Mouse (Mus musculus): ENCODE data around the gene Mylpf.
"Not testable (repeated sequence)": the region's sequence is repeated elsewhere in the genome, so short reads cannot be mapped to it uniquely, and the experiment has no call there.

The Mylpf gene

DNA sequence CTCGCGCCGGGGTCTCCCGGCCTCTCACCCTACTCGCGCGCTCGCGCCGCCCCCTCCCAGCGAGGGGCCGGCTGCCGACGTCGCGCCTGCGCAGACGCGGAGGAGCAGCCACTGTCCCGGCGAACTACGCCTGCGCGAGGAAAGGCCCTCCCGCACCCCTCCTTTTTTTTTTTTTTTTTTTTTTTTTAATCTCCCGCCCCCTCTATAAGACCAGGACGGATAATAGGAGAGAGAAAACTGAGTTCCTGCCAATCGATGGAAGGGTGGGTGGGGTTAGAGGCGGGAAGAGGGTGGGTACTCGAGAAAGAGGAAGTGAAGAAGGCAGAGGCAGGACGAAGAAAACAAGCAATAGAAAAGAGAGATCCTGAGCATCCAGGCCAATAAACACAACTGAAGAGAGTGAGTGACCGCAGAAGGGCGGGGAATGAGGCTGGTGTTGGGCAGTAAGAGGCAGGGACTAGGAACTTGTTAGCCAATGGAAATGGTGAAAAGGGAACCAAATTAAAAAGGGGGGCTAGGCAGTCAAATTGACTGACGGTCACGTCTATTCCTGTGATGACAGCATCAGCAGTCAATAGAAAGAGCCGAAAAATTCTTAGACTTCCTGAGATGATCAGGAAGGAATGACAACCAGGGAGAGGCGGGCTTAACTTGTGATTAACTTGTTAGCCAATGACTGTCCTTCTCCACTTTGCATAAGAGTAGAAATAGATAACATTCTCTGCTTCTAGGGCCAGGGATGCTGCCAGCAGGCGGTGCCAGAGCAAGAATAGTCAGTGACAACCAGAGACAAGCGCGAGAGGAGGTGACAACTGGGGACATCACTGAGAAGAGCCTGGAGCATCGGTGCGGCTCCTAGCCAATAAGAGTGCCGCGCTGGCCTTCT, at the start of gene Mylpf:
Gene Mylpf (plus strand): TSS at position 338 of the 886 bp plus-strand sequence.
- peak; percentile 77 to 89 for DNase-seq (ENCODE audit: low spot score in 2 of 2)

DNA sequence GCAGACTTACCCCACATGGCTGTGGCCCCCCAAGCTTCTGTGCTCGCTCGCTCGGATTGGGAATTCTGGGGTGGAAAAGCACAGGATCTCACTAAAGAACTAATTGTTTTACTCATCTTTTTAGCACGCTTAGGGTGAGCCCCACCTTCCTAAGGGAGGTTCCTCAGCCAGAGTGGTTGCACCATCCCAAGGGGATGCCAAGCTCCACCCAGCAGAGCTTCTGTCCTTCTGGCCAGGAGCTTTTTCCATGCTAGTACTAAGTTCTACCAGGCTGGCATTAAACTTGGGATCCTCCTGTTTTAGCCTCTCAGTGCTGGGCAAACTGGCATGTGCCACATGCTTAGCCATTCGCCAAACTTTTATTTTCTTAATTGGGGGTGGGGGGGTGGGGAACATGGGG, 46.1 kb upstream of the Mylpf start:
- peak in 1 of 2 experiments; percentile 32 for DNase-seq (ENCODE audit: low spot score in 2 of 2)

DNA sequence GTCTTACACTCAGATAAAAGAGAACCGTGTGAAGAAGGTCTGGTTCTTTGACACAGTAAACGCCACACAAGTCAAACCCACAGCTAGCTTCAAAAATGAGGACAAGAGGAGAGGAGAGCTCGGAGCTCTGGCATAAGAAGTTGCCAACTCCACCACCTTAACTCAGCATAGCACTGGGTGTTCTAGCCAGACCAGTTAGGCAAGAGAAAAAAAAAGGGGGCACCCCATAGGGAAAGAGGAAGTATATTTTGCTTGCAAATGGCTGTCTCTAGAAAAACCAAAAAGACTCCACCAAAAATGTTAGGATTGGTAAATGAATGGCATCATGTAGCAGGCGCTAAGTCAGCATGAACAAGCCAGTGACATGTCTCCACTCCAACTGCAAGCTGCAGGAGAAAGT, 44.7 kb upstream of the Mylpf start:
- DNase-seq (ENCODE audit: low spot score in 2 of 2) = no peak

- no peak for DNase-seq (ENCODE audit: low spot score in 2 of 2)
Observed at GRCm38 (mm10) chr7:127165607-127166493, 42.8 kb upstream of the Mylpf start.

GRCm38 (mm10) chr7:127166501-127166900, 42.2 kb upstream of the Mylpf start:
- DNase-seq (ENCODE audit: low spot score in 2 of 2) = no peak

- no peak for DNase-seq (ENCODE audit: low spot score in 2 of 2)
Observed at GRCm38 (mm10) chr7:127176937-127177336, 31.8 kb upstream of the Mylpf start.

DNA sequence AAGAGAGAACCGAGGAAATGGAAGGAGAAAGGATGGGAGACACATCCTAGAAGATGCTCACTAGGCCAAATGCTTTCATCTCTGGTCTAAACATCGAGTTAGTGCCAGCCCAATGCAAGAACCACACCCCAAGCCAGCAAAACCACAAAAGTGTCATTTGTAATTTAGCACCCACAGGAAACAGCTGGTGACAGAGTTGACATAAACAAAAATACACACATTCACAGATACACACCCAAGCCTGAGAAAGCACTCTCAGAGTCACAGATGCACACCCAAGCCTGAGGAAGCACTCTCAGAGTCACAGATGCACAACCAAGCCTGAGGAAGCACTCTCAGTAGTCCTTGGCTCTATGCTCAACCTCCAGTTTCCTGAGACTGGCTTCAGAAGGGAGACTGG, 27.9 kb upstream of the Mylpf start:
- DNase-seq (ENCODE audit: low spot score in 2 of 2) = no peak

GRCm38 (mm10) chr7:127181724-127182123, 27.0 kb upstream of the Mylpf start:
- DNase-seq (ENCODE audit: low spot score in 2 of 2) = not testable (repeated sequence)

- DNase-seq (ENCODE audit: low spot score in 2 of 2) = no peak
Observed at GRCm38 (mm10) chr7:127183345-127183744, 25.3 kb upstream of the Mylpf start.

- no peak for DNase-seq (ENCODE audit: low spot score in 2 of 2)
Observed at GRCm38 (mm10) chr7:127183828-127184227, 24.9 kb upstream of the Mylpf start.

GRCm38 (mm10) chr7:127184720-127185119, 24.0 kb upstream of the Mylpf start:
- DNase-seq (ENCODE audit: low spot score in 2 of 2) = no peak

- no peak for DNase-seq (ENCODE audit: low spot score in 2 of 2)
Observed at GRCm38 (mm10) chr7:127185601-127186000, 23.1 kb upstream of the Mylpf start.

DNA sequence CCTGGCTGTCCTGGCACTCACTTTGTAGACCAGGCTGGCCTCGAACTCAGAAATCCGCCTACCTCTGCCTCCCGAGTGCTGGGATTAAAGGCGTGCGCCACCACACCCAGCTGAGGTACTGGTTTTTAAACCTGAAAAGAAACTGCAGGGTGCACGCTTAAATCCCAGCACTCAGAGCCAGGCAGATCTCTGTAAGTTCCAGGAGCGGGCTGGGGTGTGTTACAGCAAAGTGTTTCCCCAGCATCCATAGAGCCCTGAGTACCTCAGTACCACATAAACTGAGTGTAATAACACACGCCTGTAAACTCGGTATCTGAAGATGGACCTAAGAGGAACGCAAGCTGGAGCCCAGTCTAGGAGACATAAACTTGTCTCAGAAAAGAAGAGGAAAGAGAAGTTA, 21.3 kb upstream of the Mylpf start:
- DNase-seq (ENCODE audit: low spot score in 2 of 2) = no peak

DNA sequence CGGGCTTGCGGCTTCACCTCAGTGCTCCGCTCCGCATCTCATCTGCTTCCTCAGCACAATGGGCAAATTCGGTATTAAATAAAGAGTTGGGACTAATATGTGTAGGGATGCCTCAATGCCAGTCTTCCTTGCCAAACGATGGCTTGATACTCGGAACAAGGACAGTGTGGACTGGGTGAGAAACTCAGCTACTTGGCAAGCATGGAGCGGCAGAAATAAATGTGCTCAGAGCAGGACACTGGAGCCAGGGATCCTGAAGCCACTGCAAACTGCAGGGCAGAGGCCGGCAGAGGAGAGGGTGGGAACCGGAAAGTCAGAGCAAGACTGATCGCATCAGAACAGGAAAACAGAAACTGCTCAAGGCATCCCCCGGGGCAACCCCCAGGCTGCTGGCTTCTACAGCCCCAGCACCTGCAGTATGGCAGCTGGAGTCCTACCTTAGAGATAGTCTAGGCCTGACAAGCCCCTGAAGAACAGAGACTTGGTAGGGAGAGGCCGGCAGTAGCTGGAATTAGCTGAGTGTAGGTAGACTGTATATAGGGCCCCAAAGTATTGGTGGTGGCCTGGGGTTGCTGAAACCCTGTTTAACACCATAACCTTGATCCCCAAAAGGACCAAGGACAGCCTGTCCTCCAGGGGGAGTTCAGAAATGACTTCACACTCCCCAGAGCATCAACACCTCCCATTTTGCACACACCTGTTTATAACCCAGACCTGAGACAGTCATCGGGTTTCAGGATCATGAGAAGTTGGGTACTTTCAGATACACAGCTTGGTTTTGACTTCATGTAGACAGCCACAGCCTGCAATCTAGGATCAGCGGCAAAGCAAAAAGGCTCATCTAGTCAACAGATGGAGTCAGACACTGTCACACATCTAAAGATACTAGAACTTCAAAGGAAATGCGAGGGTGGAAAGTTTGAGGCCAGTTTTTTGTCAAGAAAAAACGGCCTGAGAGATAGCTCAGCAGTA, 20.1 kb upstream of the Mylpf start:
- DNase-seq (ENCODE audit: low spot score in 2 of 2) = no peak

- DNase-seq (ENCODE audit: low spot score in 2 of 2) = no peak
Observed at GRCm38 (mm10) chr7:127190672-127191071, 18.0 kb upstream of the Mylpf start.

DNA sequence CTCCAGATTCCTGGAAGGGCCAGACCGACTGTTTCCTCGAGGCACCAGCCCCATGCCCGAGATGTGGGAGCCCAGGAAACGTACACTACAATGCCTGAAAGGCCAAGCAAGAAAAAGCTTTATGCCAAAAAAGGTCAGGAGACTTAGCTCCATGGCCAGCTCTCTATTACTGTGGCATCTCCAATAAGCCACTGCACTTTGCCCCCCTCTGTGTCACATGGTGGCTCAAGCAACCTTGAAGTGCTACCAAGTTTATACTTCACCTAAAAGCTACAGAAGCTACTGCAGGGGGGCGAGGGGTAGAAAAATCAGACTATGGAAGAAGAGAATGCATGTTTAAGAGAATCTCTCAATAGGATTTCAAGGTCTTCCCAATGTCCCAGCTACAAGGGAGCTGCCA, 15.7 kb upstream of the Mylpf start:
- no peak for DNase-seq (ENCODE audit: low spot score in 2 of 2)

- no peak for DNase-seq (ENCODE audit: low spot score in 2 of 2)
Observed at GRCm38 (mm10) chr7:127194011-127194632, 14.6 kb upstream of the Mylpf start.

DNA sequence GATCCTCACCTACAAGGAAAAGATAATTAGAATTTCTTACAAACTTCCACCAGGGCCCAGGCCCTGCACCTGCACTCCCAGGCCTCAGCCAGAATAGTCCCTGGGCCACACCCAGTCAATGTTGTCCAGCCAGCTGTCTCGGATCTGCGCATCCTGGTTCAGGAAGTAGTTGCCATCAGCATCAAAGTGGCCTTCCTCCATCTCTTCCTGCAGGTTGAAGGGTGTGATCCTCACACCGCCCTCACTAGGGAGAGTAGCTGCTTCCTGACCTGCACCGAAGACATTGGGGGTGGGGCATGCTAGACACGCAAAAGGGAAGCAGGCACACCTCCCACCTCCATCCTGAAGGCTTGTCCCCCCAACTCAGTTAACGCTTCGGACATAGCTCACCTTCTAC, 14.1 kb upstream of the Mylpf start:
- no peak for DNase-seq (ENCODE audit: low spot score in 2 of 2)

- DNase-seq (ENCODE audit: low spot score in 2 of 2) = peak; percentile 90 to 95
Observed at GRCm38 (mm10) chr7:127195544-127196295, 13.0 kb upstream of the Mylpf start, which contains the start of gene Cd2bp2. TSS of gene Cd2bp2 (minus strand) at chr7:127196050.

- no peak for DNase-seq (ENCODE audit: low spot score in 2 of 2)
Observed at GRCm38 (mm10) chr7:127196484-127196883, 12.2 kb upstream of the Mylpf start.
